Mouse (Mus musculus) ES-E14 (cell line): ENCODE measurements around the gene Tacc2.

Experiments
- CHD2 ChIP-seq: IDR thresholded peaks from 2 replicates; pipeline ENCODE4 v1.6.1; 2014; ENCODE audit warnings: mild to moderate bottlenecking, low read depth, low read length, inconsistent platforms
- HCFC1 ChIP-seq: IDR thresholded peaks from 2 replicates; pipeline ENCODE4 v1.6.1; 2012; ENCODE audit warnings: low read length, inconsistent platforms, borderline replicate concordance; ENCODE audit not compliant: insufficient read depth
- MAFK ChIP-seq: IDR thresholded peaks from 2 replicates; pipeline ENCODE4 v1.6.1; 2014; ENCODE audit warnings: mild to moderate bottlenecking, low read depth, low read length, inconsistent platforms; ENCODE audit not compliant: insufficient read depth
- ZC3H11A ChIP-seq: IDR thresholded peaks from 2 replicates; pipeline ENCODE4 v1.6.1; 2012; ENCODE audit warnings: low read depth, mild to moderate bottlenecking, inconsistent platforms, low read length, borderline replicate concordance
- ZNF384 ChIP-seq: IDR thresholded peaks from 2 replicates; pipeline ENCODE4 v1.6.1; 2012; ENCODE audit warnings: low read depth, low read length, inconsistent platforms

- TF ChIP-seq MAFK (no peak), ZNF384 (no peak), HCFC1 (no peak), CHD2 (no peak), ZC3H11A (no peak)
These were observed 23.9 kb upstream of the Tacc2 start for GRCm38 (mm10) chr7:130553321-130553720.
